Mouse (Mus musculus) embryo, embryonic 10.5 days (tissue): ENCODE data around the gene Kif26a.

Source experiments
- DNase-seq: peaks from one replicate; pipeline ENCODE4 v3.0.0-alpha.2; 2015; ENCODE audit warnings: low spot score

The Kif26a gene

GRCm38 (mm10) chr12:112130161-112130860, 15.7 kb upstream of the Kif26a start:
- peak; percentile 65 for DNase-seq

- no peak for DNase-seq
Observed at GRCm38 (mm10) chr12:112130957-112131356, 15.1 kb upstream of the Kif26a start.

GRCm38 (mm10) chr12:112140231-112140630, 5.8 kb upstream of the Kif26a start:
- peak; percentile 81 for DNase-seq

GRCm38 (mm10) chr12:112140745-112141144, 5.3 kb upstream of the Kif26a start:
- DNase-seq = no peak

GRCm38 (mm10) chr12:112141300-112141699, 4.7 kb upstream of the Kif26a start:
- DNase-seq = peak; percentile 76

- DNase-seq = peak; percentile 77
Observed at GRCm38 (mm10) chr12:112143116-112143832, 2.7 kb upstream of the Kif26a start.

- DNase-seq = peak; percentile 37
Observed at GRCm38 (mm10) chr12:112143833-112144201, 2.2 kb upstream of the Kif26a start.

- DNase-seq = peak; percentile 34
Observed at GRCm38 (mm10) chr12:112144377-112145115, 1.5 kb upstream of the Kif26a start.

- peak; percentile 94 for DNase-seq
Observed at GRCm38 (mm10) chr12:112145211-112145874, 665 bp upstream of the Kif26a start.

GRCm38 (mm10) chr12:112147365-112147764, 1.4 kb downstream of the Kif26a start:
- peak; percentile 24 for DNase-seq

- no peak for DNase-seq
Observed at GRCm38 (mm10) chr12:112150011-112150410, 4.0 kb downstream of the Kif26a start.

- DNase-seq = peak; percentile 75
Observed at GRCm38 (mm10) chr12:112151244-112151979, 5.4 kb downstream of the Kif26a start.

- DNase-seq = peak; percentile 60
Observed at GRCm38 (mm10) chr12:112151980-112152362, 6.0 kb downstream of the Kif26a start.

- DNase-seq = peak; percentile 21
Observed at GRCm38 (mm10) chr12:112153597-112153996, 7.6 kb downstream of the Kif26a start.

- peak; percentile 42 for DNase-seq
Observed at GRCm38 (mm10) chr12:112154476-112154875, 8.5 kb downstream of the Kif26a start.

- DNase-seq = peak; percentile 46
Observed at GRCm38 (mm10) chr12:112155218-112156051, 9.4 kb downstream of the Kif26a start.

- DNase-seq = no peak
Observed at GRCm38 (mm10) chr12:112156804-112157203, 10.8 kb downstream of the Kif26a start.

- no peak for DNase-seq
Observed at GRCm38 (mm10) chr12:112158246-112158645, 12.2 kb downstream of the Kif26a start.

- DNase-seq = no peak
Observed at GRCm38 (mm10) chr12:112158784-112159183, 12.8 kb downstream of the Kif26a start.

- DNase-seq = peak; percentile 74
Observed at GRCm38 (mm10) chr12:112163981-112164839, 18.2 kb downstream of the Kif26a start.
